Mouse (Mus musculus) liver, adult 2 months (tissue): ENCODE measurements around the gene Acrv1. TPM values are rescaled to one million over a fixed set of nuclear protein-coding genes. Genes with fewer than 3 reads are reported as not detected.

ENCODE experiments used
- DNase-seq: peaks from one replicate; pipeline ENCODE4 v3.0.0-alpha.2; 2011; ENCODE audit warnings: low read depth, low spot score; ENCODE audit errors: extremely low read depth
- H3K27ac ChIP-seq: fragments of 200-500 bp; replicated peaks from 2 replicates; pipeline ENCODE4 v1.5.1; 2012; ENCODE audit warnings: low read depth, mild to moderate bottlenecking, control low read depth, inconsistent platforms, low read length; ENCODE audit not compliant: insufficient read depth
- H3K27me3 ChIP-seq: fragments of 200-500 bp; 2 replicates; pipeline ENCODE4 v1.6.1; 2012; ENCODE audit warnings: mild to moderate bottlenecking, moderate library complexity, low read length, inconsistent platforms; ENCODE audit not compliant: control insufficient read depth, insufficient read depth
- H3K36me3 ChIP-seq: fragments of 200-500 bp; 2 replicates; pipeline ENCODE4 v1.6.1; 2012; ENCODE audit warnings: low read length, inconsistent platforms; ENCODE audit not compliant: control insufficient read depth, insufficient read depth
- H3K4me1 ChIP-seq: fragments of 200-500 bp; 2 replicates; pipeline ENCODE4 v1.6.1; 2011; ENCODE audit warnings: low read length; ENCODE audit not compliant: control insufficient read depth, insufficient read depth
- H3K4me3 ChIP-seq: fragments of 200-500 bp; 2 replicates; pipeline ENCODE4 v1.5.1; 2011; ENCODE audit warnings: low read depth, mild to moderate bottlenecking, control low read depth, low read length, moderate library complexity; ENCODE audit not compliant: insufficient read depth
- H3K79me2 ChIP-seq: fragments of 200-500 bp; 2 replicates; pipeline ENCODE4 v1.6.1; 2012; ENCODE audit warnings: inconsistent platforms, mild to moderate bottlenecking, low read length, moderate library complexity; ENCODE audit not compliant: control insufficient read depth, insufficient read depth
- H3K9ac ChIP-seq: fragments of 200-500 bp; 2 replicates; pipeline ENCODE4 v1.6.1; 2012; ENCODE audit warnings: low read depth, mild to moderate bottlenecking, control low read depth, inconsistent platforms, low read length
- CTCF ChIP-seq: fragments of 200-500 bp; IDR thresholded peaks from 2 replicates; pipeline ENCODE4 v1.5.1; 2011; ENCODE audit warnings: low read depth, low read length, control low read depth
- POLR2A ChIP-seq: fragments of 200-500 bp; IDR thresholded peaks from 2 replicates; pipeline ENCODE4 v1.6.1; 2011; ENCODE audit warnings: low read length, control low read depth; ENCODE audit not compliant: insufficient read depth; ENCODE audit errors: extremely low read depth
- WGBS: fragments of 180-500 bp; shearing (Covaris S2); methylation state at CpG from one replicate; pipeline ENCODE4 v1.1.7; 2018; 5-methylcytosine and 5-hydroxymethylcytosine counted together
- polyA plus RNA-seq: library from polyadenylated mRNA; depleted of rRNA; stranded (reverse); fragments of >200 nt; gene quantifications from 2 replicates; pipeline ENCODE4 v1.2.3, GENCODE M21; 2012; rRNA removed
- total RNA-seq: library from RNA; depleted of rRNA; stranded (reverse); fragments of >200 nt; gene quantifications from 2 replicates; pipeline ENCODE4 v1.2.3, GENCODE M21; 2014; rRNA removed

The Acrv1 gene
- total and polyA plus RNA-seq, 2 experiments, result not detected

DNA sequence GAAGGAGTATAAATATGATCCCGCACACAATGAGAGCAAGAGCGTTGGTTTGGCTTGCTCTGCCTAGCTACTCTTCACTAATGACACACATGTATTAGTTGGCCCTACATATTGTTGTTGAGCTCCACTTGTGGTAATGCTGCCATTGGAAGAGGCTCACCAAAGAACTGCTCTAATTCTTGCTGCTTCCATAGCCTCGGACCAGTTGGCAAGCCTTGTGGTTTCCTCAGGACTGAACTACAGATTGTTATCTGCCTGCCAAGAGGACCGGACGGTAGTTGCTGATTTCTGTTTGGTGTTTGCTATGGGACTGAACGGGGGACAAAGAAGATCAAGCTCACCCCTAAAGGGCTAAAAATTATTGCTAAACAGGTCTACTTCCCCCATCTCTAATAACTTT is 14.3 kb downstream of the Acrv1 start:
- peaks cover 1% of the 10 kb centered on the region; the same call in 1 of the 2 replicates for H3K36me3 ChIP-seq

GRCm38 (mm10) chr9:36716624-36717023 is 23.6 kb downstream of the Acrv1 start:
- no peak overlapping the region for H3K4me3 ChIP-seq
- H3K9ac ChIP-seq, result no peak overlapping the region
- peaks cover 3% of the 10 kb centered on the region; the same call in 1 of the 2 replicates for H3K36me3 ChIP-seq
- no peak for TF ChIP-seq POLR2A
- no peak for TF ChIP-seq CTCF
- H3K27ac ChIP-seq, result no peak overlapping the region
- no peak for DNase-seq
- 85% methylated on average over 3 of the region's 3 CpGs for WGBS
- no peaks in the 10 kb centered on the region for H3K4me1 ChIP-seq
- no peaks in the 10 kb centered on the region for H3K27me3 ChIP-seq
- H3K79me2 ChIP-seq, result no peaks in the 10 kb centered on the region

More for the DNA sequence above, 14.3 kb downstream of the Acrv1 start:
- no peak for TF ChIP-seq POLR2A
- TF ChIP-seq CTCF, result no peak
- H3K4me1 ChIP-seq, result no peaks in the 10 kb centered on the region
- H3K27me3 ChIP-seq, result no peaks in the 10 kb centered on the region
- H3K79me2 ChIP-seq, result no peaks in the 10 kb centered on the region
- WGBS, result 94% methylated on average over 6 of the region's 6 CpGs
- DNase-seq, result no peak
- no peak overlapping the region for H3K27ac ChIP-seq
- no peak overlapping the region for H3K4me3 ChIP-seq
- no peak overlapping the region for H3K9ac ChIP-seq

DNA sequence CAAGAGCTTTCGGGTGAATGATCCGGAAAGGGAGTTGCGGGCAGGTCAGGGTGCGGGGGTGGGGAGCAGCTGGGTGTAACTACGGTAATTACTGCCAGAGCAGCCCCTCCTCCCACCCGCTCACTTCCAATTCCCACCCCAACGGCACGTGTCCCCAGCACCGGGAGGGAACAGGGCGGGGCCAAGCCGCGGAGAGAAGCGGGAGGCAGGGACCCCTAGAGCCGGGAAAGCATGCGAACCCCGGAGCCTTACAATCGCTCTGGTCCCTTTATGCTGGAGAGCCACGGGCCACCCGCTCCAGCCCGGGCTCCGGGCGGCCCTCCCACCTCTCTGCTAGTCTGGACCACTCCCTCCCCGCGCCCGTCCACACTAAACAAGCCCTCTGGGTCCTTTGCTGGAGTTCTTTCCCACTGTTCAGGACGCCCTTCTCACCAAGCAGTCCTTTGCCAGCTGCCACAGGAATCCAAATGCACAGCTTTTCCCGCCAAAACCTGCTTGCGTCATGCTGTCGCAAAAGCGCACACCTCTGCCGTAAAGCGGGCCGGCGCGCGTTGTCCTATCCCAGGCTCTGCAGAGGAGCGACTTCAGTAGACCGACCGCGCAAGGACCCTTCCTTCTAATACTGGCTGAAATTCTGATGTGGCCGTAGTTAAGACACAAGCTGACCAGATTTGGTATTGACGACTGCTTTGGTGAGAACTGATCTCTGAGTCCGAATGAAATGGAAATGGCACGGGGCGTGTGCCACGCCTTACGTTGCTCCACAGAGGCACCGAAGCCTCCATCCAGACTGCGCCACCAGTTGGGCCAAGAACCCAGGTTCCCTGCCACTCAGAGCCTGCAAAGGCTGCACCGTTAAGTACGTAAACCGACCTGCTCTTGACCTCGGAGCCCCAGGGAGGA is 33.4 kb downstream of the Acrv1 start:
- H3K27me3 ChIP-seq, result no peaks in the 10 kb centered on the region
- DNase-seq, result peak; percentile 78
- H3K4me3 ChIP-seq, result peak overlapping the region; percentile 55
- H3K36me3 ChIP-seq, result peaks cover 5% of the 10 kb centered on the region; the same call in 1 of the 2 replicates
- H3K4me1 ChIP-seq, result peaks cover 2% of the 10 kb centered on the region
- TF ChIP-seq CTCF (no peak), POLR2A (no peak)
- H3K27ac ChIP-seq, result peak overlapping the region; percentile 34; the same call in 1 of the 2 replicates
- no peaks in the 10 kb centered on the region for H3K79me2 ChIP-seq
- peak overlapping the region; percentile 54 for H3K9ac ChIP-seq
- under 1% methylated on average over 53 of the region's 53 CpGs for WGBS

DNA sequence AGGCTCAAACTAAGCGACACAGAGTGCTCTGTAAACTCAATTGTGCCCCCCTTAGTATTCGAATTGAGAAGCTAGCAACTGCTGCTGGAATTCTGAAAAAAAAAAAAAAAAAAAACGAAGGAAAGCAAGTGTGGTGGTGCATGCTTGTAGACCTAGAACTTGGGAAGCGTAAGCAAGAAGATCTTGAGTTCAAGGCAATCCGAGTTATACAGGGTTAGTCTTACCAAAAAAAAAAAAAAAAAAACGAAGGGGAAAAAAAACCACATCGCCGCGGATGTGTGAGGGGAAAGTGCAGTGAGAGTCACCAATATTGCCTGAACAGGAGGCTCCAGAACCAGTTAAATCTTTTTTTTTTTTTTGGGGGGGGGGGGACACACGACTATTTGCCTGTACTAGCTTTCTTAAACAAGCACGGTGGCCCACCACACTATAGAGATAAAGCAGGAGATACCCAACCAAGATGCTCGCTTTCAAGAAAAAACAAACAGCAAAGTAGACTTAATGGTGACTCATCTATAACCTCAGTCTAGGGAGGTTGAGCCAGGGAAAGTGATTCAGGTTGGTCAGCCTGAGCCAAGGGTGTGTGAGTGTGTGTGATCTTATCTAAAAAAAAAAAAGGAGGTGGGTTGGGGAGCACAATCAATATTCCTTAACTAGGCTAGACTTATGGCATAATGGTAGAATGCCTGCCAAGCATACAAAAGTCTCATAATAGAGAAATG is 34.2 kb downstream of the Acrv1 start, which contains the start of gene Chek1:
Gene Chek1 (minus strand): TSS at position 32 of the 722 bp plus-strand sequence.
- peak; percentile 17 for DNase-seq
- Histone ChIP-seq H3K27ac (peak within 1 kb of the TSS; percentile 34; the same call in 1 of the 2 replicates), H3K27me3 (no peaks in the 10 kb centered on the region), H3K79me2 (no peaks in the 10 kb centered on the region), H3K4me3 (peak within 1 kb of the TSS; percentile 55), H3K4me1 (peaks cover 2% of the 10 kb centered on the region), H3K36me3 (peaks cover 11% of the 10 kb centered on the region), H3K9ac (peak within 1 kb of the TSS; percentile 54)
- TF ChIP-seq POLR2A (no peak), CTCF (no peak)
- 2% methylated on average over 12 of the region's 12 CpGs for WGBS

Other genes starting within 250 kb of the Acrv1 start
- gene Gm9513, start 217.6 kb upstream of the Acrv1 start, total RNA-seq, result not detected in 2 replicates
- gene Gm9513, start 217.6 kb upstream of the Acrv1 start, polyA plus RNA-seq, result not detected in 2 replicates
- gene Gm5615, start 151.3 kb upstream of the Acrv1 start, total RNA-seq, result not detected in 2 replicates
- gene Gm5615, start 151.3 kb upstream of the Acrv1 start, polyA plus RNA-seq, result not detected in 2 replicates
- not detected in 2 replicates for gene Gm17689, start 110.6 kb upstream of the Acrv1 start, total RNA-seq
- not detected in 2 replicates for gene Gm17689, start 110.6 kb upstream of the Acrv1 start, polyA plus RNA-seq
- not detected in 2 replicates for gene A630095E13Rik, start 49.8 kb upstream of the Acrv1 start, total RNA-seq
- not detected in 2 replicates for gene A630095E13Rik, start 49.8 kb upstream of the Acrv1 start, polyA plus RNA-seq
- 0.55 and 1.4 TPM in 2 replicates for gene Chek1, start 33.8 kb downstream of the Acrv1 start, total RNA-seq
- gene Chek1, start 33.8 kb downstream of the Acrv1 start, polyA plus RNA-seq, result 0.11 and 0.16 TPM in 2 replicates
- 135 and 198 TPM in 2 replicates for gene Stt3a, start 74.5 kb downstream of the Acrv1 start, total RNA-seq
- gene Stt3a, start 74.5 kb downstream of the Acrv1 start, polyA plus RNA-seq, result 129 and 135 TPM in 2 replicates
- gene Ei24, start 104.2 kb downstream of the Acrv1 start, total RNA-seq, result 142 and 144 TPM in 2 replicates
- gene Ei24, start 104.2 kb downstream of the Acrv1 start, polyA plus RNA-seq, result 129 and 260 TPM in 2 replicates
- 0.13 and 0.65 TPM in 2 replicates for gene Fez1, start 128.6 kb downstream of the Acrv1 start, total RNA-seq
- 0.12 TPM in 1 of 2 replicates, not detected in the other for gene Fez1, start 128.6 kb downstream of the Acrv1 start, polyA plus RNA-seq